Mouse (Mus musculus): ENCODE measurements around the gene Hba-a2. TPM values are rescaled to one million over a fixed set of nuclear protein-coding genes. Genes with fewer than 3 reads are reported as not detected.
A peak's percentile ranks its signal among the peaks of the same experiment; 100 is the strongest.

The Hba-a2 gene
- polyA plus RNA-seq, 1 experiment from 2014 or later = 6,415 TPM

GRCm38 (mm10) chr11:32320507-32321195 is 24.4 kb downstream of the Hba-a2 start:
- no peak overlapping the region for H3K4me3 ChIP-seq (ENCODE audit: low read depth, low read length)
- no peaks in the 10 kb centered on the region for H3K36me3 ChIP-seq (ENCODE audit: control insufficient read depth, insufficient read depth, low read length)
- 67% methylated on average over 11 of the region's 11 CpGs for WGBS
- H3K9me3 ChIP-seq (ENCODE audit: control insufficient read depth, low read depth, low read length) = no peaks in the 10 kb centered on the region
- H3K27me3 ChIP-seq (ENCODE audit: control insufficient read depth, insufficient read depth, low read length) = no peaks in the 10 kb centered on the region
- no peak overlapping the region for H3K9ac ChIP-seq (replicated peaks; ENCODE audit: low read depth, low read length)
- 0 out of 2 replicates have a peak, but pooled peaks cover 5% of the 10 kb centered on the region for H3K4me1 ChIP-seq (ENCODE audit: control insufficient read depth, insufficient read depth, low read length)
- no peak for ATAC-seq (ENCODE audit: insufficient number of reproducible peaks, insufficient read depth, low FRiP score, low read depth)
- H3K4me2 ChIP-seq (replicated peaks; ENCODE audit: low read depth, low read length) = no peak overlapping the region
- H3K27ac ChIP-seq (ENCODE audit: low read length) = no peak overlapping the region

GRCm38 (mm10) chr11:32321196-32321565 is 24.9 kb downstream of the Hba-a2 start:
- Histone ChIP-seq H3K36me3 (ENCODE audit: control insufficient read depth, insufficient read depth, low read length) (no peaks in the 10 kb centered on the region), H3K9me3 (ENCODE audit: control insufficient read depth, low read depth, low read length) (no peaks in the 10 kb centered on the region), H3K4me2 (replicated peaks; ENCODE audit: low read depth, low read length) (no peak overlapping the region), H3K27ac (ENCODE audit: low read length) (no peak overlapping the region), H3K4me1 (ENCODE audit: control insufficient read depth, insufficient read depth, low read length) (0 out of 2 replicates have a peak, but pooled peaks cover 5% of the 10 kb centered on the region), H3K27me3 (ENCODE audit: control insufficient read depth, insufficient read depth, low read length) (no peaks in the 10 kb centered on the region), H3K4me3 (ENCODE audit: low read depth, low read length) (no peak overlapping the region), H3K9ac (replicated peaks; ENCODE audit: low read depth, low read length) (no peak overlapping the region)
- WGBS = 40% methylated on average over 8 of the region's 8 CpGs
- ATAC-seq (ENCODE audit: insufficient number of reproducible peaks, insufficient read depth, low FRiP score, low read depth) = no peak; the same call in 1 of the 2 replicates

- H3K9ac ChIP-seq (replicated peaks; ENCODE audit: low read depth, low read length) = no peak overlapping the region
- WGBS = 13% methylated on average over 15 of the region's 15 CpGs
- H3K27ac ChIP-seq (ENCODE audit: low read length) = no peak overlapping the region
Observed at GRCm38 (mm10) chr11:32324609-32325008, 28.3 kb downstream of the Hba-a2 start.

GRCm38 (mm10) chr11:32331075-32331474 is 34.8 kb downstream of the Hba-a2 start:
- H3K27me3 ChIP-seq (ENCODE audit: control insufficient read depth, insufficient read depth, low read length) = no peaks in the 10 kb centered on the region
- no peak overlapping the region for H3K4me3 ChIP-seq (ENCODE audit: low read depth, low read length)
- WGBS = 50% methylated on average over 6 of the region's 6 CpGs
- 0 out of 2 replicates have a peak, but pooled peaks cover 6% of the 10 kb centered on the region for H3K4me1 ChIP-seq (ENCODE audit: control insufficient read depth, insufficient read depth, low read length)
- no peaks in the 10 kb centered on the region for H3K9me3 ChIP-seq (ENCODE audit: control insufficient read depth, low read depth, low read length)
- no peak overlapping the region for H3K9ac ChIP-seq (replicated peaks; ENCODE audit: low read depth, low read length)
- no peak for ATAC-seq (ENCODE audit: insufficient number of reproducible peaks, insufficient read depth, low FRiP score, low read depth)
- no peak overlapping the region for H3K27ac ChIP-seq (ENCODE audit: low read length)
- H3K4me2 ChIP-seq (replicated peaks; ENCODE audit: low read depth, low read length) = no peak overlapping the region
- no peaks in the 10 kb centered on the region for H3K36me3 ChIP-seq (ENCODE audit: control insufficient read depth, insufficient read depth, low read length)

More at GRCm38 (mm10) chr11:32324609-32325008, 28.3 kb downstream of the Hba-a2 start:
- no peaks in the 10 kb centered on the region for H3K27me3 ChIP-seq (ENCODE audit: control insufficient read depth, insufficient read depth, low read length)
- ATAC-seq (ENCODE audit: insufficient number of reproducible peaks, insufficient read depth, low FRiP score, low read depth) = peak; percentile 61; the same call in 1 of the 2 replicates
- no peaks in the 10 kb centered on the region for H3K36me3 ChIP-seq (ENCODE audit: control insufficient read depth, insufficient read depth, low read length)
- H3K4me1 ChIP-seq (ENCODE audit: control insufficient read depth, insufficient read depth, low read length) = 0 out of 2 replicates have a peak, but pooled peaks cover 5% of the 10 kb centered on the region
- H3K4me3 ChIP-seq (ENCODE audit: low read depth, low read length) = 0 out of 2 replicates have a peak overlapping the region, but pooled peaks have one; percentile 3
- peak overlapping the region; percentile 30 for H3K4me2 ChIP-seq (replicated peaks; ENCODE audit: low read depth, low read length)
- no peaks in the 10 kb centered on the region for H3K9me3 ChIP-seq (ENCODE audit: control insufficient read depth, low read depth, low read length)

- 58% methylated on average over 5 of the region's 5 CpGs for whole genome bisulfite sequencing
- ATAC-seq (ENCODE audit: insufficient number of reproducible peaks, insufficient read depth, low FRiP score, low read depth) = no peak
Observed at GRCm38 (mm10) chr11:32331861-32332260, 35.6 kb downstream of the Hba-a2 start.

GRCm38 (mm10) chr11:32333235-32333634 is 36.9 kb downstream of the Hba-a2 start:
- Histone ChIP-seq H3K27ac (ENCODE audit: low read length) (no peak overlapping the region), H3K9me3 (ENCODE audit: control insufficient read depth, low read depth, low read length) (no peaks in the 10 kb centered on the region), H3K4me1 (ENCODE audit: control insufficient read depth, insufficient read depth, low read length) (0 out of 2 replicates have a peak, but pooled peaks cover 6% of the 10 kb centered on the region), H3K4me3 (ENCODE audit: low read depth, low read length) (no peak overlapping the region), H3K4me2 (replicated peaks; ENCODE audit: low read depth, low read length) (no peak overlapping the region), H3K27me3 (ENCODE audit: control insufficient read depth, insufficient read depth, low read length) (no peaks in the 10 kb centered on the region), H3K9ac (replicated peaks; ENCODE audit: low read depth, low read length) (no peak overlapping the region), H3K36me3 (ENCODE audit: control insufficient read depth, insufficient read depth, low read length) (no peaks in the 10 kb centered on the region)
- 57% methylated on average over 2 of the region's 2 CpGs for WGBS
- ATAC-seq (ENCODE audit: insufficient number of reproducible peaks, insufficient read depth, low FRiP score, low read depth) = no peak

More at GRCm38 (mm10) chr11:32331861-32332260, 35.6 kb downstream of the Hba-a2 start:
- Histone ChIP-seq H3K4me1 (ENCODE audit: control insufficient read depth, insufficient read depth, low read length) (0 out of 2 replicates have a peak, but pooled peaks cover 6% of the 10 kb centered on the region), H3K27ac (ENCODE audit: low read length) (no peak overlapping the region), H3K36me3 (ENCODE audit: control insufficient read depth, insufficient read depth, low read length) (no peaks in the 10 kb centered on the region), H3K9me3 (ENCODE audit: control insufficient read depth, low read depth, low read length) (no peaks in the 10 kb centered on the region), H3K27me3 (ENCODE audit: control insufficient read depth, insufficient read depth, low read length) (no peaks in the 10 kb centered on the region), H3K4me2 (replicated peaks; ENCODE audit: low read depth, low read length) (no peak overlapping the region), H3K4me3 (ENCODE audit: low read depth, low read length) (no peak overlapping the region), H3K9ac (replicated peaks; ENCODE audit: low read depth, low read length) (no peak overlapping the region)

- no peak for ATAC-seq (ENCODE audit: insufficient number of reproducible peaks, insufficient read depth, low FRiP score, low read depth)
- H3K4me2 ChIP-seq (replicated peaks; ENCODE audit: low read depth, low read length) = no peak overlapping the region
- H3K4me3 ChIP-seq (ENCODE audit: low read depth, low read length) = no peak overlapping the region
- H3K9me3 ChIP-seq (ENCODE audit: control insufficient read depth, low read depth, low read length) = no peaks in the 10 kb centered on the region
- no peaks in the 10 kb centered on the region for H3K27me3 ChIP-seq (ENCODE audit: control insufficient read depth, insufficient read depth, low read length)
- no peak overlapping the region for H3K27ac ChIP-seq (ENCODE audit: low read length)
- no peak overlapping the region for H3K9ac ChIP-seq (replicated peaks; ENCODE audit: low read depth, low read length)
- 85% methylated on average over 6 of the region's 6 CpGs for WGBS
- 0 out of 2 replicates have a peak, but pooled peaks cover 5% of the 10 kb centered on the region for H3K4me1 ChIP-seq (ENCODE audit: control insufficient read depth, insufficient read depth, low read length)
- H3K36me3 ChIP-seq (ENCODE audit: control insufficient read depth, insufficient read depth, low read length) = no peaks in the 10 kb centered on the region
Observed at GRCm38 (mm10) chr11:32336435-32336907, 40.2 kb downstream of the Hba-a2 start.

- Histone ChIP-seq H3K9me3 (ENCODE audit: control insufficient read depth, low read depth, low read length) (no peaks in the 10 kb centered on the region), H3K4me1 (ENCODE audit: control insufficient read depth, insufficient read depth, low read length) (0 out of 2 replicates have a peak, but pooled peaks cover 5% of the 10 kb centered on the region), H3K4me3 (ENCODE audit: low read depth, low read length) (no peak overlapping the region), H3K27me3 (ENCODE audit: control insufficient read depth, insufficient read depth, low read length) (no peaks in the 10 kb centered on the region), H3K36me3 (ENCODE audit: control insufficient read depth, insufficient read depth, low read length) (no peaks in the 10 kb centered on the region), H3K4me2 (replicated peaks; ENCODE audit: low read depth, low read length) (no peak overlapping the region), H3K27ac (ENCODE audit: low read length) (no peak overlapping the region), H3K9ac (replicated peaks; ENCODE audit: low read depth, low read length) (no peak overlapping the region)
- no peak for ATAC-seq (ENCODE audit: insufficient number of reproducible peaks, insufficient read depth, low FRiP score, low read depth)
- WGBS = 41% methylated on average over 2 of the region's 2 CpGs
Observed at GRCm38 (mm10) chr11:32339131-32339531, 42.8 kb downstream of the Hba-a2 start.

All from stomach, embryonic 14.5 days (tissue).